Mouse (Mus musculus) hindbrain, embryonic 10.5 days (tissue): ENCODE results near the gene Fam187a. TPM values are rescaled to one million over a fixed set of nuclear protein-coding genes. Genes with fewer than 3 reads are reported as not detected.

ENCODE experiments used
- DNase-seq: peaks from one replicate; pipeline ENCODE4 v3.0.0-alpha.2; 2017; ENCODE audit warnings: low spot score
- H3K27ac ChIP-seq: fragments of 300-500 bp; sonication (generic); 2 replicates; pipeline ENCODE4 v1.5.1; 2016; ENCODE audit warnings: mild to moderate bottlenecking, moderate library complexity
- H3K27me3 ChIP-seq: fragments of 300-500 bp; sonication (generic); 2 replicates; pipeline ENCODE4 v1.6.1; 2016; ENCODE audit warnings: mild to moderate bottlenecking; ENCODE audit not compliant: poor library complexity, insufficient read depth, severe bottlenecking
- H3K36me3 ChIP-seq: fragments of 300-500 bp; sonication (generic); 2 replicates; pipeline ENCODE4 v1.6.1; 2016; ENCODE audit warnings: mild to moderate bottlenecking, moderate library complexity
- H3K4me1 ChIP-seq: fragments of 300-500 bp; sonication (generic); replicated peaks from 2 replicates; pipeline ENCODE4 v1.6.1; 2016; ENCODE audit warnings: mild to moderate bottlenecking
- H3K4me3 ChIP-seq: fragments of 300-500 bp; sonication (generic); 2 replicates; pipeline ENCODE4 v1.5.1; 2016; ENCODE audit warnings: mild to moderate bottlenecking, moderate library complexity
- H3K9me3 ChIP-seq: fragments of 300-500 bp; sonication (generic); 2 replicates; pipeline ENCODE4 v1.6.1; 2016; ENCODE audit warnings: mild to moderate bottlenecking, moderate library complexity
- WGBS: fragments of 180-500 bp; shearing (Covaris S2); methylation state at CpG from one replicate; pipeline ENCODE4 v1.1.7; 2016; 5-methylcytosine and 5-hydroxymethylcytosine counted together
- polyA plus RNA-seq: library from polyadenylated mRNA; unstranded; fragments of >200 nt; fragmentation: Nextera tagmentation; extraction: Ambion mirVana; gene quantifications from 2 replicates; pipeline ENCODE4 v1.2.1, GENCODE M21; 2016

Fam187a gene
- polyA plus RNA-seq, 1 experiment from 2014 or later, result not detected

DNA sequence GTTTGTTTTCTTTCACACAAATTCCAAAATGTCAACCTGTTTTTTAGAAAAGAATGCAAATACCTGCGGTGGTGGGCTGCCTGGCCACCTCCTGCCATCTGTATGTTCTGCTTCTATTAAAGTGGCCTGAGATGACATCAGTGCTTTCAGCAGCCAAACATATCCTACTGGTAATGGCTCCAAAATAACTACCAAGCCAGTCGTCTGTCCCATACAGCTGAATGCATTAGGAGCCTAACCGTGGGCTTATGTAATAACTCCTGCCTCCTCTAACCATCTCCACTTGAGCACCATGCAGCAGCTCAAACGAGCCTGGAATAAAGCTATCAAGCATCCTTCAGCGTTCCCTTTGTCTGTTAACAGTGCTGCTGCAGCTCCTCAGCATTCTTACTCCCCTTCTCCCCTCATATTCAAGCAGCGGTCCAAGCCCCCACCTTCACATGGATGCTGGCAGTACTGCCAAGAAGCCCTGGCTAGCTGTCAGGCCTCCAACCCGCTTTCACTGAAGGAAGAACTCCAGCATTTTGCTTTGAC, 10.1 kb upstream of the Fam187a start:
- H3K36me3 ChIP-seq, result peaks cover 73% of the 10 kb centered on the region

DNA sequence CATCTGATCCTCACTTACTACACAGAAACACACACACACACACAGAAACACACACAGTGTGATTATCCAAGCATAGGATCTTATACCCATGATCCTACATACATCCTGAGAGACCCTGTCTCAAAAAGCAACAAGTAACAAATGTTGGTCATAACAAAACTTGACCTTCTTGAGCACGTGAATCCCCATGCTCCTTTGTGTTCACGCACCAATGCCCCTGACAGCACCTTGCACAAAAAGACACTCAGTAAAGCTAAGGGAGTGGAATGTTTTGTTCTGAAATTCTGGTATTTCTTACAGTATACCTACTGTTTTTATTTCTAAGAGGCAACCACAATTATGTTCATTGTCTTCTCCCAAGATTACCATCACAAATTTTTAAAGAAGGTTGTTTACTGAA, 5.4 kb upstream of the Fam187a start:
- Histone ChIP-seq H3K27me3 (peaks cover 6% of the 10 kb centered on the region), H3K27ac (no peak overlapping the region), H3K36me3 (peaks cover 37% of the 10 kb centered on the region), H3K4me1 (peaks cover 21% of the 10 kb centered on the region), H3K4me3 (peak overlapping the region; percentile 83), H3K9me3 (no peaks in the 10 kb centered on the region)
- 67% methylated on average over 2 of the region's 2 CpGs for WGBS
- no peak for DNase-seq

More for the DNA sequence above, 10.1 kb upstream of the Fam187a start:
- WGBS, result 93% methylated on average over 7 of the region's 7 CpGs
- no peaks in the 10 kb centered on the region for H3K27me3 ChIP-seq
- DNase-seq, result no peak
- peaks cover 11% of the 10 kb centered on the region for H3K4me1 ChIP-seq
- H3K9me3 ChIP-seq, result no peaks in the 10 kb centered on the region
- no peak overlapping the region for H3K4me3 ChIP-seq
- no peak overlapping the region for H3K27ac ChIP-seq

DNA sequence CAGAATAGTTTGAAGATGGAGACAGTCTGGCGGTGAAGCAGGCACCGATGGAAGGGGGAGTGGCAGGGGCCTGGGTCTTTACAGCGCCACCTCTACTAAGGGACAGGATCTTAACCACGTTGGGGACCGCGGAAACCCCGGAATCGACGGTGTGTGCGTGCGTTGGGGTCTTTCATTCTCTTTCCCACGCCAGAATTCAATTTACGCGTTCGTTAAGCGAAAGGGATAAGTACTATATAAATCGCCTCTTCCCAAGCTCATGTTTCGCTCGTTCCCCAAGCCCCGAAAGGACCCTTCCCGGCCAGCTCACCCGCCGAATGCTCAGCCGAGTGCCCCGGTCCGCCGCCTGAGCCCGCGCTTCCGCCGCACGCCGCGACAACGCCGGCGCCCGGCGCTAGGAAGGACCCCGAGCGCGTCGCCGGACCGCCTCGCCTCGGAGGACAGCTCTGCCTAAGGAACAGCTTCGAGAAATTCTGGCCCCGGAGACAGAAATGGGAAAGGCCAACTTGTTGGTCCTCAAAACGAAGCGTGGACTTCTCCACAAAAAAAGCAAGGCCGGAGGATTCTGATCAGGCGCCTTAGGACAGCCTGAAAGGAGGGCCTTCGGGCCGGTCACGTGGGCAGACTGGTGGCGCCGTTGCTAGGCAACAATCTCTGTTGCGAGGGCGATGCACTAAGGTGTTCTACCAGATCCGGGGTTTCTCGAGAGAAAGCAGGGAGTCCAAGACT, 4.2 kb upstream of the Fam187a start, which contains the start of the genes Eftud2 and Ccdc103:
Gene Eftud2 (minus strand): TSS at position 401 of the 729 bp plus-strand sequence.
Gene Ccdc103 (plus strand): TSS at position 620 of the 729 bp plus-strand sequence.
- Histone ChIP-seq H3K4me1 (peaks cover 21% of the 10 kb centered on the region), H3K27me3 (peaks cover 10% of the 10 kb centered on the region)
- WGBS, result under 1% methylated on average over 62 of the region's 62 CpGs

DNA sequence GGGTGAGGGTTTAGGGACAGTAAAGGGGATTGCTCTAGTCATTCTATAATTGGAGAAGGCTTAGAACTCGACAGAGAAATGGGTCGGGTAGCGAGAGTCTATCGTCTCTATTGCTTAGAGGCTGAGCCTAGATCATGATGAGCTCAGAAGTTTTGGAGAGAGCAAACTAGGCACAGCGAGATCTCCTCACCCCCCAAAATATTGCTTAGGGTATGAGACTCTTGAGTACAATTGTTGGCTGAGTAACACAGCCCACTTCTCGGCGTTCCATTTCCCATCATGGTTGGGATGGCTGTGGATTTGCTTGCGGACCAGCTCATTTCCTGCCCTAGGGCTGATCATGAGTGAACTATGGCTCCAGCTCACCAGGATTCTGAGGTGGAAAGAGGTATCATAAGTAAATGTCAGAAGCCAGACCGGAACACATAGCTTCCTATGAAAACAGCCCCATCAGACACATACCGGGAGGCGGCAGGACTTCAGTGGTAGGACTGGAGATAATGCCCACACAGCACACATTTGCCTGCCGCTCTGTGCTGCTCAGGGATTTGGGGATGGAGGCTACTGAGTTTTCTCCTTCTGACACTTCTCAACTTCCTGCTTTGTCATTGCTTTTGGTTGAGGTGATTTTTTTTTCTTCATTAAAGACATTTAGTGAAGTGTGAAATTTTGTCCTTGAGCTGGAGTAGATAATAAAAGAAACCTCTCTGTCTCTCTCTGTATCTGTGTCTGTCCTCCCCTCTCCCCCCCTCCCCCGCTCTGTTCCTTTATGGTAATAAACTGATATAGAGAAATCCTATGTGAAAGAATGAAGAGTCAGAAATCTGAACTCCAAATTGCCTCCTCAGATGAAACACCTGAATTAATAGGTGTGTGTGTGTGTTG, 3.4 kb upstream of the Fam187a start:
- 18% methylated on average over 13 of the region's 13 CpGs for WGBS

More for the DNA sequence above, 4.2 kb upstream of the Fam187a start, which contains the start of the genes Eftud2 and Ccdc103:
- Histone ChIP-seq H3K4me3 (peak within 1 kb of the TSS; percentile 83), H3K27ac (peak within 1 kb of the TSS; percentile 98), H3K9me3 (no peaks in the 10 kb centered on the region), H3K36me3 (peaks cover 25% of the 10 kb centered on the region)
- peak; percentile 93 for DNase-seq

DNA sequence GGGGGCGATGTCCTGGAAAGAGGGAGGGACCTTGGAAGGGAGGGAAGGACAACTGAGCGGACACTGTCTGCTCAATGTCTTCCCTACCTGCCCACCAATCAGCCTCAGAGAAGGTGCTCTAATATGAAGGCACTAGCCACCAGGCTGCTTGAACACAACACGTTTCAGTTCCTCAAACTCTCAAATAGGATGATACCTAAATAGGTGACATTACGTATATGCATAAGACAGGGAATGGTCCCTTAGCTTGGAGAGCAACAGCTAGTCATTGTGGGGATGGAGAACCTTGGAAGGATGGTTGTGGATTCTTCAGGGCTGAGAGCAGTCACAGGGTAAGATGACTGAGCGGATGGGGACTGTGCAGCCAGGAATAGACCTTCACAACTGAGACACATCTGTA, 2.5 kb downstream of the Fam187a start:
- no peaks in the 10 kb centered on the region for H3K36me3 ChIP-seq
- H3K27ac ChIP-seq, result no peak overlapping the region
- peaks cover 37% of the 10 kb centered on the region for H3K27me3 ChIP-seq
- H3K9me3 ChIP-seq, result no peaks in the 10 kb centered on the region
- WGBS, result 80% methylated on average over 5 of the region's 5 CpGs
- H3K4me1 ChIP-seq, result no peaks in the 10 kb centered on the region
- DNase-seq, result no peak
- H3K4me3 ChIP-seq, result no peak overlapping the region

More for the DNA sequence above, 3.4 kb upstream of the Fam187a start:
- Histone ChIP-seq H3K9me3 (no peaks in the 10 kb centered on the region), H3K4me3 (peak overlapping the region; percentile 83), H3K4me1 (peaks cover 21% of the 10 kb centered on the region), H3K27ac (peak overlapping the region; percentile 98), H3K27me3 (peaks cover 13% of the 10 kb centered on the region), H3K36me3 (peaks cover 17% of the 10 kb centered on the region)
- peak; percentile 13 for DNase-seq

DNA sequence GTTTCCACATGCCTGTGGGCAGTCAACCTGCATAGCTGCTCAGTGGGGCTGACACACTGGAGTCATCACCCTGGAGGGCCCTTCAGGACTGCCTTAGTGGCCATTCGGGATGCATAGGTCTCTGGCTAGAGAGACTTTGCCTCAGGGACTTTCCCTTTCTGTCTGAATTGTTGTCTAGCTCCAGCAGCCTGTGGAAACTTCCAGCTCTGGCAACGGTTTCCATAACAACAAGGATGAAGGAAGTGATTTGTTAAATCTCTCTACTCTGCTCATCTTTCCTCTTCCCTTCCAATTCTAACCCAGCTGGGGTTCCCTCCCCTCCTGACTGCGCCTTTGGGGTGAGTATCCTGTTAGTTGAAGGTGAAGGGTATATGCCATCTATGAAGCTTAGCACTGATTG, 3.2 kb downstream of the Fam187a start:
- peaks cover 4% of the 10 kb centered on the region for H3K4me1 ChIP-seq
- H3K27me3 ChIP-seq, result peaks cover 44% of the 10 kb centered on the region
- no peak overlapping the region for H3K27ac ChIP-seq
- H3K9me3 ChIP-seq, result no peaks in the 10 kb centered on the region
- WGBS, result 73% methylated on average over 3 of the region's 3 CpGs
- DNase-seq, result no peak
- no peak overlapping the region for H3K4me3 ChIP-seq
- H3K36me3 ChIP-seq, result no peaks in the 10 kb centered on the region

DNA sequence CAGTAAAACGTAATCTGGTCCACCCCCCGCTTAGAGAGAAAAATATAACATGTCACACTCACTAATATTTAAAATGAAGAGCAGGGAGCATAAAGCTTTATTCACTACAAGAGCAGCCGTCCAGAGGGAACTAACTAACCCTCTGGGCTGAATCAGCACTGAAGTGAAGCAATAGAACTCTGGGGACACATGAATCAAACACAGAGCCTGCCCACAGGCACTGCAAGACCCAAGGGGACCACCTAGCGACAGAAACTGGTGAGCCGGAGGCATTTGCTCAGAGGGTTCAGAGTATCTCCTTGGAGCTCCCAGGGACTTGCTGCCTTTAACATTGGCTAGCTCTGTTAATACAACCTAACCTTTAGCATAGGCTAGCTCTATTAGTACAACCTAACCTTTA, 5.1 kb downstream of the Fam187a start:
- Histone ChIP-seq H3K4me1 (peaks cover 9% of the 10 kb centered on the region), H3K27me3 (peaks cover 57% of the 10 kb centered on the region), H3K36me3 (no peaks in the 10 kb centered on the region), H3K27ac (no peak overlapping the region), H3K9me3 (no peaks in the 10 kb centered on the region), H3K4me3 (no peak overlapping the region)
- no peak for DNase-seq
- 74% methylated on average over 5 of the region's 5 CpGs for WGBS

DNA sequence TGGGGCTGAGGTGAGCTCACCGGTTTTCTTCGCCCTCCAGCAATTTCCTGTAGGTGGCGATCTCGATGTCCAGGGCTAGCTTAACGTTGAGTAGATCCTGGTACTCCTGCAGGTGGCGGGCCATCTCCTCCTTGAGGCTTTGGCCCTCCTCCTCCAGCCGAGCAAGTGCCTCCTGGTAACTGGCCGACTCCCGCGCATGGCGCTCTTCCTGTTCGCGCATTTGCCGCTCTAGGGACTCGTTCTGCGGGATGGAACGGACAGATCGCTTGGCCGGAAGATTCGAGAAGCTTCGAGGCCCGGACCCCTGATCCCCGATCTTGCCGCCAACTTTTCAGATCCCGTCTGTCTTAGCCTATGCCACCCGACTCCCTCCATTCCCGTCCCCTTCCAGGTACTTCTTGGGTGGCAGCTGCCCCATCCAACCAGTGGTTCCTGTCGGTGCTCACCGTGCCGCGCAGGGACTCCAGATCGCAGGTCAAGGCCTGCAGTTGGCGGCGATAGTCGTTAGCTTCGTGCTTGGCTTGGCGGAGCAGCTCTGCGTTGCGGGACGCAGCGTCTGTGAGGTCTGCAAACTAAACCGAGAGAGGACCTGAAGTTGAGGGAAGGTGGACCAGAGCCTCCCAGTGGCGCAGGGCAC, 8.2 kb downstream of the Fam187a start:
- Histone ChIP-seq H3K27ac (peak overlapping the region; percentile 70), H3K4me1 (peaks cover 22% of the 10 kb centered on the region), H3K9me3 (no peaks in the 10 kb centered on the region), H3K4me3 (peak overlapping the region; percentile 46), H3K27me3 (peaks cover 80% of the 10 kb centered on the region), H3K36me3 (no peaks in the 10 kb centered on the region)
- 3% methylated on average over 43 of the region's 43 CpGs for WGBS
- peak; percentile 72 for DNase-seq

DNA sequence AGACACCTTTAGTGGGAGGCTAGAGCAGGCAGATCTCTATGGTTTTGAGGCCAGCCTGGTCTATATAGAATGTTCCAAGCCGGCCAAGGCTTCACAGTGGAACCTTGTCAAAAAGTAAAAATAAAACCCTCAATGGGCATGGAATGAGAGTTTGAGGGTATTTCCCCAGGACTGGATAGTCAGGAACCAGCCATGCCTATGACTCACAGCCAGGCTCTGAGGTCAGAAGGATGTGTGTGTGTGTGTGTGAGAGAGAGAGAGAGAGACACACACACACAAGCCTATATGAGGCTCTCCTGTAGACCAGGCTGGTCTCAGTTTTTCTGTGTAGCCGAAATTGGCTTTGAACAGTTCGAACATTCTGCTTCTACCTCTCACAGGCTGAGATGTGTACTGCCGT, 9.7 kb downstream of the Fam187a start:
- 88% methylated on average over 4 of the region's 4 CpGs for whole genome bisulfite sequencing
- H3K36me3 ChIP-seq, result no peaks in the 10 kb centered on the region
- no peak overlapping the region for H3K4me3 ChIP-seq
- H3K4me1 ChIP-seq, result peaks cover 27% of the 10 kb centered on the region
- H3K27me3 ChIP-seq, result peaks cover 87% of the 10 kb centered on the region
- no peak overlapping the region for H3K27ac ChIP-seq
- H3K9me3 ChIP-seq, result no peaks in the 10 kb centered on the region
- no peak for DNase-seq

DNA sequence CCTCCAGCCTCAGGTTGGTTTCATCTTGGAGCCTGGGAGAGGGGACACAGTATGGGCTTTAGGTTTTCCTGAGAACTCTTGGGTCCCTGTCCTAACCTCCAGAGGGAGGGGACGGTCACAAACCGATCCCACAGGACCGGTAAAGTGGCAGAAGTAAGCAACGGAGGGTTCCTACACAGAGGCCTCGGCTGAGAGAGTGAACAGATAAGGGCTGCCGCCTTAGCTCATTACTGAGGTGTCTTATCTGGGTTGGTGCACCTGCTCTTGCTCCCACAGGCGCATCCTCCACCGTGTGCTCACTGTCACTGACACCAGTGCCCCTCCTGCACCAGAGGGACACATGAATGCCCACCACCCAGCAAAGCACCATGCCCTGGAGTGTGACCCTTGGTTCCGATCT, 10.8 kb downstream of the Fam187a start:
- Histone ChIP-seq H3K4me3 (no peak overlapping the region), H3K27me3 (peaks cover 85% of the 10 kb centered on the region)

DNA sequence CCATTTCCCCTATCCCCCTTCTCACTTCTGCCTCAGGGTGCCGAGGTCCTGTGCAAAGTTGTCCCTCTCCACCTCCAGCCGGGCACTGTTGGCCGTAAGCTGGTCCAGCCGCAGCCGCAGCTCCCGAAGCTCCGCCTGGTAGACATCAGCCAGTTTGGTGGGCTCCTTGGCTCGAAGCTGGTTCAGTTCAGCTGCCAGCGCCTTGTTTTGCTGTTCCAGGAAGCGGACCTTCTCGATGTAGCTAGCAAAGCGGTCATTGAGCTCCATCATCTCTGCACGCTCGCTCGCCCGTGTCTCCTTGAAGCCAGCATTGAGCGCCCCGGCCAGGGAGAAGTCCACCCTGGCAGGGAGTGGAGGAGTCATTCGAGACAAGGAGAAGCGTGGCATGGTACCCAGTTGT, 11.7 kb downstream of the Fam187a start:
- Histone ChIP-seq H3K4me1 (peaks cover 30% of the 10 kb centered on the region), H3K36me3 (no peaks in the 10 kb centered on the region), H3K9me3 (no peaks in the 10 kb centered on the region), H3K27ac (no peak overlapping the region), H3K4me3 (no peak overlapping the region), H3K27me3 (peaks cover 76% of the 10 kb centered on the region)
- 76% methylated on average over 20 of the region's 20 CpGs for WGBS
- no peak for DNase-seq

More for the DNA sequence above, 10.8 kb downstream of the Fam187a start:
- no peak overlapping the region for H3K27ac ChIP-seq
- no peak for DNase-seq
- no peaks in the 10 kb centered on the region for H3K36me3 ChIP-seq
- H3K9me3 ChIP-seq, result no peaks in the 10 kb centered on the region
- peaks cover 29% of the 10 kb centered on the region for H3K4me1 ChIP-seq
- 80% methylated on average over 9 of the region's 9 CpGs for WGBS

DNA sequence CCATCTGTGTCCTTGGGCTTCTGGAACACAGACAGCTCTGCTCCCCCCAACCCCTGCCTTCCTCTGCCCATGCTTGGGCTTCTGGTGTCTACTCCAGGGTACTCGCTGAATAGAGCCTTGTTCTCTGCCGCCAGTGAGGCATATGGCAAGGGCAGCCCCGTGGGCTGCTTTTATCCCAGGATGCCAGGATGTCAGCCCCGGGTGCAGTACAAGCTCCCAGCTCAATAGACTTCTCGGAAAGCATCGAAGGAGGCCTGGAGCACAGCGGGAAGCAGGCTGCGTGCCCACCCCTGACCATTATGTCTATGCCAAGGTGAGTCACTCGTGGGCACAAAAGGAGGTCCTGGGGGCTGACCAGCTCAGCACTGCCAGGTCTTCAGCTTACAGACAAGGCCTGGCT, 13.4 kb downstream of the Fam187a start:
- 81% methylated on average over 9 of the region's 9 CpGs for WGBS
- no peak for DNase-seq

More for the DNA sequence above, 13.4 kb downstream of the Fam187a start:
- no peak overlapping the region for H3K27ac ChIP-seq
- H3K36me3 ChIP-seq, result no peaks in the 10 kb centered on the region
- H3K9me3 ChIP-seq, result no peaks in the 10 kb centered on the region
- peaks cover 23% of the 10 kb centered on the region for H3K4me1 ChIP-seq
- peaks cover 58% of the 10 kb centered on the region for H3K27me3 ChIP-seq
- no peak overlapping the region for H3K4me3 ChIP-seq
